Mouse (Mus musculus) E14TG2a.4 (cell line): Measurements from ENCODE around the gene Nqo1.

Source experiments
- CTCF ChIP-seq: conservative IDR thresholded peaks from 2 replicates; pipeline ENCODE4 v1.5.1; 2014; ENCODE audit warnings: low read length
- NANOG ChIP-seq: IDR thresholded peaks from 2 replicates; pipeline ENCODE4 v1.6.1; 2014; ENCODE audit warnings: borderline replicate concordance, low read length, mixed read lengths

GRCm38 (mm10) chr8:107391136-107391516 lies 11.9 kb downstream of the Nqo1 start:
- TF ChIP-seq CTCF (no peak), NANOG (no peak)
